ENCODE assay signal across 8 mouse cellular contexts in the genomic region with DNA sequence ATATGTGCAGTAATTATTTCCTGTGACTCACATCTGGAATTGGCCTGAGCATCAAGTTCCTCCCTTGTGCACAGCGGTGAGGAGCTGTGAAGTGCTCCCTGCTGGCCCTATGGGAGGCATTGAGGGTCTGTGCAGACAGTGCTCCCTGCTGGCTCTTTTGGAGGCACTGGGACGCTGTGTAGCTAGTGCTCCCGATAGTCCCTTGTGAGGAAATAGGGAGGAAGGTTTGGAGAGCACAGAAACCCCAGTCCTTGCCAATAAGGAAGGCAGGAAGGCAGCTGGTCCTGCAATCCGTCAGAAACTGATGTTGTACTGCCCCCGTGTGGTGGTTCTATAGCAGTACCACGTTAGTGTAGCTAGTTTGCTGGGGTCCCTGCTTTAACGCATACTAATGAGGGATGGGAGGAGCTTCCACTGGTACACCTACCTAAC. TPM values are rescaled to one million over a fixed set of nuclear protein-coding genes. Genes with fewer than 3 reads are reported as not detected.
A peak's percentile ranks its signal among the peaks of the same experiment; 100 is the strongest.
DNase-seq lines count a peak whose midpoint lies in the region; ATAC-seq and TF ChIP-seq lines count a peak whose summit lies in the region.

No protein-coding gene starts in this region.

- 0 out of 4 replicates have a peak, but pooled peaks cover 0 to 2% of the 10 kb centered on the region in 2 experiments for H3K4me1 ChIP-seq in heart, embryonic 14.5 days (ENCODE audit: control insufficient read depth in 2 of 2, insufficient read depth in 2 of 2, low read length in 2 of 2)
- no peaks in the 10 kb centered on the region for H3K4me1 ChIP-seq in liver, embryonic 14.5 days (replicated peaks; ENCODE audit: control insufficient read depth in 2 of 2, insufficient read depth in 2 of 2, low read length in 1 of 2)
- no peaks in the 10 kb centered on the region for H3K4me1 ChIP-seq in neural tube, embryonic 11.5 days (ENCODE audit: control insufficient read depth, insufficient read depth, low read length)
- H3K4me1 ChIP-seq in stomach, postnatal 0 days (replicated peaks; ENCODE audit: control insufficient read depth, insufficient read depth) = no peaks in the 10 kb centered on the region

- no peak for TF ChIP-seq POLR2A in brain, embryonic 14.5 days (IDR thresholded peaks at IDR 0.05; ENCODE audit: borderline replicate concordance, extremely low read depth, insufficient read depth, insufficient read length, poor library complexity, severe bottlenecking)

- TF ChIP-seq CTCF in brain, embryonic 14.5 days (IDR thresholded peaks at IDR 0.05; ENCODE audit: borderline replicate concordance, extremely low read depth, insufficient read depth, insufficient read length) = peak; percentile 90
- TF ChIP-seq CTCF in liver, embryonic 14.5 days (IDR thresholded peaks at IDR 0.05; ENCODE audit: low read depth) = peak; percentile 91
- TF ChIP-seq CTCF in stomach, postnatal 0 days (IDR thresholded peaks at IDR 0.05; ENCODE audit: low read depth) = peak; percentile 96

- no peak overlapping the region for H3K27ac ChIP-seq in heart, embryonic 14.5 days (replicated peaks in 1 of 2; ENCODE audit: control insufficient read depth in 1 of 2, insufficient read depth in 1 of 2, low read depth in 2 of 2, low read length in 2 of 2)
- no peak overlapping the region for H3K27ac ChIP-seq in liver, embryonic 14.5 days
- H3K27ac ChIP-seq in neural tube, embryonic 11.5 days (ENCODE audit: low read depth, low read length) = no peak overlapping the region
- no peak overlapping the region for H3K27ac ChIP-seq in stomach, postnatal 0 days (replicated peaks)

- no peak overlapping the region for H3K4me2 ChIP-seq in heart, embryonic 14.5 days (ENCODE audit: low read length)
- H3K4me2 ChIP-seq in liver, embryonic 14.5 days (ENCODE audit: low read depth) = no peak overlapping the region
- H3K4me2 ChIP-seq in neural tube, embryonic 11.5 days (ENCODE audit: low read depth) = no peak overlapping the region
- H3K4me2 ChIP-seq in stomach, postnatal 0 days (replicated peaks; ENCODE audit: low read depth) = no peak overlapping the region

- H3K9ac ChIP-seq in heart, embryonic 14.5 days (ENCODE audit: low read length) = no peak overlapping the region
- H3K9ac ChIP-seq in liver, embryonic 14.5 days (replicated peaks) = no peak overlapping the region
- H3K9ac ChIP-seq in neural tube, embryonic 11.5 days (ENCODE audit: low read length) = no peak overlapping the region
- H3K9ac ChIP-seq in stomach, postnatal 0 days (ENCODE audit: low read length) = no peak overlapping the region

- DNase-seq in CD4-positive helper T cell, adult 2 months (ENCODE audit: low read depth, low spot score) = peak; percentile 77
- DNase-seq in brain, embryonic 14.5 days (ENCODE audit: low read depth) = peak; percentile 95
- peak; percentile 88 for DNase-seq in kidney, postnatal 10 days
- peak; percentile 31 to 45 (median 36) for DNase-seq in liver, embryonic 14.5 days (ENCODE audit: low read depth in 3 of 3, low spot score in 3 of 3)
- peak; percentile 86 for DNase-seq in neural tube, embryonic 11.5 days (ENCODE audit: low spot score)
- DNase-seq in stomach, postnatal 0 days (ENCODE audit: low spot score) = peak; percentile 86

- WGBS in heart, embryonic 14.5 days = 10% methylated on average over 7 of the region's 7 CpGs
- WGBS in liver, embryonic 14.5 days (ENCODE audit: insufficient replicate concordance) = 12% methylated on average over 7 of the region's 7 CpGs
- 12% methylated on average over 7 of the region's 7 CpGs for WGBS in neural tube, embryonic 11.5 days
- 5% methylated on average over 7 of the region's 7 CpGs for WGBS in stomach, postnatal 0 days

- H3K9me3 ChIP-seq in heart, embryonic 14.5 days (ENCODE audit: control insufficient read depth, low read length) = no peaks in the 10 kb centered on the region
- H3K9me3 ChIP-seq in liver, embryonic 14.5 days (ENCODE audit: control insufficient read depth, low read length) = no peaks in the 10 kb centered on the region
- H3K9me3 ChIP-seq in neural tube, embryonic 11.5 days (ENCODE audit: control insufficient read depth, low read length) = no peaks in the 10 kb centered on the region
- H3K9me3 ChIP-seq in stomach, postnatal 0 days (ENCODE audit: control insufficient read depth, low read length) = no peaks in the 10 kb centered on the region

- H3K27me3 ChIP-seq in heart, embryonic 14.5 days (ENCODE audit: control insufficient read depth, insufficient read depth, low read length) = no peaks in the 10 kb centered on the region
- no peaks in the 10 kb centered on the region for H3K27me3 ChIP-seq in liver, embryonic 14.5 days (ENCODE audit: control insufficient read depth, insufficient read depth, low read length)
- no peaks in the 10 kb centered on the region for H3K27me3 ChIP-seq in neural tube, embryonic 11.5 days (ENCODE audit: control insufficient read depth, insufficient read depth, low read length)
- H3K27me3 ChIP-seq in stomach, postnatal 0 days (ENCODE audit: control insufficient read depth, insufficient read depth, low read length) = no peaks in the 10 kb centered on the region

- TF ChIP-seq EP300 in liver, embryonic 14.5 days (IDR thresholded peaks at IDR 0.05; ENCODE audit: low read depth) = no peak
- TF ChIP-seq EP300 in stomach, postnatal 0 days (optimal IDR thresholded peaks at IDR 0.05) = no peak

- peak; percentile 60; the same call in 1 of the 2 replicates for ATAC-seq in erythroid progenitor cell, adult 5-6 weeks (replicated peaks; ENCODE audit: low FRiP score, poor library complexity, severe bottlenecking)
- ATAC-seq in heart, embryonic 14.5 days (ENCODE audit: insufficient number of reproducible peaks, insufficient read depth, low FRiP score, low read depth) = peak; percentile 49; the same call in 1 of the 2 replicates
- ATAC-seq in liver, embryonic 14.5 days (ENCODE audit: insufficient read depth) = no peak
- 0 out of 2 replicates have a peak, but pooled peaks have one; percentile 53 for ATAC-seq in neural tube, embryonic 11.5 days (ENCODE audit: insufficient read depth, low FRiP score, low TSS enrichment)
- peak; percentile 79 for ATAC-seq in stomach, postnatal 0 days (ENCODE audit: low FRiP score, low TSS enrichment)

- H3K4me3 ChIP-seq in heart, embryonic 14.5 days (ENCODE audit: control insufficient read depth in 1 of 2, insufficient read depth in 1 of 2, low read depth in 1 of 2, low read length in 2 of 2) = no peak overlapping the region
- no peak overlapping the region for H3K4me3 ChIP-seq in liver, embryonic 14.5 days (ENCODE audit: insufficient read depth in 1 of 2, low read depth in 2 of 2, low read length in 2 of 2)
- H3K4me3 ChIP-seq in neural tube, embryonic 11.5 days (ENCODE audit: low read depth, low read length) = no peak overlapping the region
- no peak overlapping the region for H3K4me3 ChIP-seq in stomach, postnatal 0 days (ENCODE audit: low read depth, low read length)

- H3K36me3 ChIP-seq in heart, embryonic 14.5 days (ENCODE audit: control insufficient read depth, insufficient read depth, low read length) = no peaks in the 10 kb centered on the region
- H3K36me3 ChIP-seq in liver, embryonic 14.5 days (replicated peaks; ENCODE audit: control insufficient read depth, insufficient read depth, low read depth) = no peaks in the 10 kb centered on the region
- no peaks in the 10 kb centered on the region for H3K36me3 ChIP-seq in neural tube, embryonic 11.5 days (ENCODE audit: control insufficient read depth, insufficient read depth, low read length)
- no peaks in the 10 kb centered on the region for H3K36me3 ChIP-seq in stomach, postnatal 0 days (ENCODE audit: control insufficient read depth, insufficient read depth, low read length)

RNA-seq across cellular contexts. Expression of gene Cycs, which starts 29.9 kb away (rescaled TPM):
- polyA plus RNA-seq in brain, embryonic 14.5 days (2012; rRNA removed) = 41.3 and 42.7 TPM in 2 replicates
- 23.1 and 31.4 TPM in 2 replicates for total RNA-seq in erythroid progenitor cell, adult 5-6 weeks (2015; ENCODE audit: low replicate concordance)
- 21.3 and 28.6 TPM in 2 replicates for total RNA-seq in erythroid progenitor cell, adult 5-6 weeks (2017; ENCODE audit: low replicate concordance)
- 181 and 190 TPM in 2 replicates for polyA plus RNA-seq in heart, embryonic 14.5 days (2014; fragmentation: Nextera tagmentation; extraction: Ambion mirVana)
- polyA plus RNA-seq in liver, embryonic 14.5 days (2012; rRNA removed) = 8.9 and 21.6 TPM in 2 replicates
- polyA plus RNA-seq in liver, embryonic 14.5 days (2014; fragmentation: Nextera tagmentation; extraction: Ambion mirVana) = 41.8 and 44.9 TPM in 2 replicates
- polyA plus RNA-seq in neural tube, embryonic 11.5 days (2014; fragmentation: Nextera tagmentation; extraction: Ambion mirVana) = 71.7 and 72.1 TPM in 2 replicates
- polyA plus RNA-seq in stomach, postnatal 0 days (2015; fragmentation: Nextera tagmentation; extraction: Ambion mirVana) = 79.1 and 84.4 TPM in 2 replicates

RNA-seq across cellular contexts. Expression of gene 4921507P07Rik, which starts 60.0 kb away (rescaled TPM):
- 2.1 and 3.2 TPM in 2 replicates for polyA plus RNA-seq in brain, embryonic 14.5 days (2012; rRNA removed)
- 2.1 TPM in 1 of 2 replicates, not detected in the other for total RNA-seq in erythroid progenitor cell, adult 5-6 weeks (2015; ENCODE audit: low replicate concordance)
- total RNA-seq in erythroid progenitor cell, adult 5-6 weeks (2017; ENCODE audit: low replicate concordance) = not detected in 2 replicates
- 0.59 and 0.62 TPM in 2 replicates for polyA plus RNA-seq in heart, embryonic 14.5 days (2014; fragmentation: Nextera tagmentation; extraction: Ambion mirVana)
- polyA plus RNA-seq in liver, embryonic 14.5 days (2012; rRNA removed) = 0.11 and 0.31 TPM in 2 replicates
- polyA plus RNA-seq in liver, embryonic 14.5 days (2014; fragmentation: Nextera tagmentation; extraction: Ambion mirVana) = 0.29 and 0.39 TPM in 2 replicates
- 0.42 and 1.0 TPM in 2 replicates for polyA plus RNA-seq in neural tube, embryonic 11.5 days (2014; fragmentation: Nextera tagmentation; extraction: Ambion mirVana)
- polyA plus RNA-seq in stomach, postnatal 0 days (2015; fragmentation: Nextera tagmentation; extraction: Ambion mirVana) = 0.64 and 0.70 TPM in 2 replicates

Comparison
In these comparisons a context has a peak if more than half of its experiments do, and no peak if none do; other contexts are left out.
1. DNase-seq: peak in every context shown above with its lines; median percentile 95 in brain, embryonic 14.5 days; 88 in kidney, postnatal 10 days; 86 in neural tube, embryonic 11.5 days; 86 in stomach, postnatal 0 days; 77 in CD4-positive helper T cell, adult 2 months; 36 in liver, embryonic 14.5 days.